Mouse (Mus musculus): ENCODE results near the gene 1810013L24Rik.

GRCm38 (mm10) chr16:8821429-8821828 lies 8.5 kb upstream of the 1810013L24Rik start:
- TF ChIP-seq POLR2A (IDR thresholded peaks at IDR 0.05; ENCODE audit: low read depth, low read length) (no peak), CTCF (conservative IDR thresholded peaks at IDR 0.05 in 1 of 2, IDR thresholded peaks at IDR 0.05 in 1 of 2; ENCODE audit: low read depth in 2 of 2, low read length in 2 of 2) (no peak), JUND (conservative IDR thresholded peaks at IDR 0.05; ENCODE audit: low read depth, low read length) (no peak), MAFK (IDR thresholded peaks at IDR 0.05; ENCODE audit: insufficient replicate concordance, low read length) (no peak), TBP (conservative IDR thresholded peaks at IDR 0.05; ENCODE audit: low read depth, low read length) (no peak), EP300 (IDR thresholded peaks at IDR 0.05; ENCODE audit: low read length) (no peak), NELFE (IDR thresholded peaks at IDR 0.05; ENCODE audit: low read depth, low read length) (no peak), UBTF (IDR thresholded peaks at IDR 0.05; ENCODE audit: low read depth, low read length) (no peak)
